Mouse (Mus musculus) liver (tissue): ENCODE measurements around the gene Carmil3.
A peak's percentile ranks its signal among the peaks of the same experiment; 100 is the strongest.

Experiments
- DNase-seq: peaks from one replicate; pipeline ENCODE4 v3.0.0-alpha.2; 2020; ENCODE audit warnings: mixed read lengths

Carmil3 gene

DNA sequence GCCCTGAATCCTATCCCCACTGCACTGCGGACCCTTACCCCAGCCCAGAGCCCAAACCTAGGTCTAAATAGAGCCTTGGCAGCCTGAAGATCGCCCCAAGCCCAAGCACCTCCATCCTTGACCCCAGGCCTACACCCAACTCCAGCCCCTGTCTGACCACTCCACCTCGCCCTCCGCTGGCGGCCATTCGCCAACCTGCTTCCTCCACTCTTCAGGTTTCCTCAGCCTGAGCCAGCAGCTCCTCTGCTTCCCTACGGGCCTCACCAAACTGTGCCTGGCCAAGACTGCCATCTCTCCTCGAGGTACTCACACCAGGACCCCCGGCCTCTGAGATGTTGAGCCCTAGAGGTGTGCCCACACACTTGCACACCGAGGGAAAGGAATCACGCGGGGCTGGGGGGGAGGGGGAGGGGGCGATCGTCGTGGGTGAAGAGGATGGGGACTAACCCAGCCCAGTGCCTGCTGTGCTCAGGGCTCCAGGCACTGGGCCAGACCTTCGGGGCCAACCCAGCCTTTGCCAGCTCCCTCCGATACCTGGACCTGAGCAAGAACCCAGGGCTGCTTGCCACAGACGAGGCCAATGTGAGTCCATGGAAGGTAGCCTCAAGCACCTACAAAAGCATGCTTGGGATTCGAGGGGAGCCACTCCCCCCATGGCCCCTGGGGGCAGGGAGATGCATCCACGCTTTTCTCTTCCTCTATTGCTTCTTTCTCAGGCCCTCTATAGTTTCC is 5.2 kb downstream of the Carmil3 start:
- no peak for DNase-seq

DNA sequence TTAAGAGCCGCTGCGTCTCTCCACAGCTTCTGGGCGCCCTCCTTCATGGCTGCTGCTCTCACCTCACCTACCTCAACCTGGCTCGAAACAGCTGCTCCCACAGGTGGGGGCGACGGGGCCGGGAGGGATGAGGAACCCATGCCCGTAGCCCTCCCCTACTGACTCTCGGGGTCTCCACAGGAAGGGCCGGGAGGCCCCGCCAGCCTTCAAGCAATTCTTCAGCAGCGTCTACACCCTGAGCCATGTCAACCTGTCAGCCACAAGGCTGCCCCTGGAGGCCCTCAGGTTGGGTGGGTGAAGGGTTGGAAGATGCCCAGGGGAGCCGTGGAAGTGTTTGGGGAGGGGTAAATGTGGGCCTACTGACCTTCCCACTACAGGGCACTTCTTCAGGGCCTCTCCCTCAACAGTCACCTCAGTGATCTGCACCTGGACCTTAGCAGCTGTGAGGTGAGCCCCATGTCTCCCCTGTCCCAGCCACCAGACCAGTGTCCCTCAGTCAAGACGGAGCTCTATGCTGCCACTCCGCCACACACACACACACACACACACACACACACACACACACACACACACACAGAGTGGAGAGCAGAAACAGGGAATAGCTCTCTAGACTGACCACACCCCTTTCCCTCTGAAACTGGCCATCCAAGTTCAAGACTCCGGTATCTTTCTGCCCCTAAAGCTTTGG is 6.5 kb downstream of the Carmil3 start:
- no peak for DNase-seq

DNA sequence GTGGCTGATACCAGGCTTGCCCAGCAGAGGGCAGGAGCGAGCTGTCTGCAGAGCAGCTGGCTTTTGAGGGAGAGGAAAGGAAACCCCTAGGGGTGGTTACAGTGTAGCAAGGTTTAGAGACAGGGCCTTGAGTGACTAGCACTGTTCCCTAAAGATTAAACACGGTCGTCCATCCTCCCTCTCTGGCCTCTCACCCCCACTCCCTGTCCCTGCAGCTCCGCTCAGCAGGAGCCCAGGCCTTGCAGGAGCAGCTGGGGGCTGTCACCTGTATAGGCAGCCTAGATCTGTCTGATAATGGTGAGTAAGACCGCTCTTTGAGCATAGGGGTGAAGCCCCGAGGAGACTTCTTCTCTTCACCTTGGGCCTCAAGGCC is 7.0 kb downstream of the Carmil3 start:
- peak; percentile 86 for DNase-seq

DNA sequence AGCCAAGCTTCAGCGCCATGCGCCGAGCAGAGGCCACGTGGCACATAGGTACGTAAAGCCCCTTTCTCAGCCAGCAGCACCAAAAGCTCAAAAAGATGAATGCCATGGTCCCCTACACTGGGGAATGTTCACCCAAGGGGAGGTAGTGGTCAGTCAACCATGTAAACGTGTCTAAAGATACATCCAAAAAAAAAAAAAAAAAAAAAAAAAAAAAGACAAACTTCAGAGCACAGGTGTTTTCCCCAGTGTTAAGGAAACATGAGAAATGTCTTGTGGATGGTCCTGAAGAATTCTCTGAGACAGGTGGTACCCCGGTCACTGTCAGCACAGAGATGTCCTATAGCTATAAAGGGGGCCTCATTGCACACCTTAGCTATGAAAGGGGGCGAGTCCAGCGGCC is 15.2 kb downstream of the Carmil3 start:
- no peak for DNase-seq

DNA sequence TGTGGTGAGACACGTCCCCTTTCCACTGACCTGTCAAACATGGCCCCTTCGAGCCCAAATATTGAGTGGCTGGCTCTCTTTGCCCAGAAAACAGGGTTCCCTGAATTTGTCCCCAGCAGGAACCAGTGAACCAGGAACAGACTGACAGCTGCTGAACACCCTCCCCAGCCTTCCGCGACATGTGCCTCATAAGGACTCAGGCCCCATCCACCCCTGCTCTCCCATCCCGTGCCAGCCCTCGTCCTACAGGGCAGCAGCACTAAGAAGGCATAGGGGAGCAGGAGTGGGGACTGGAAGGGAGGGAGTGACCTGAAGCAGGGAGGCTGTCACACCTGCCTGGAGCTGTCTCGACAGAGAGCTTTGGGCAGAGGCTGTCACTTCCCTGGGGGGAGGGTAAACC is 17.4 kb downstream of the Carmil3 start:
- no peak for DNase-seq

DNA sequence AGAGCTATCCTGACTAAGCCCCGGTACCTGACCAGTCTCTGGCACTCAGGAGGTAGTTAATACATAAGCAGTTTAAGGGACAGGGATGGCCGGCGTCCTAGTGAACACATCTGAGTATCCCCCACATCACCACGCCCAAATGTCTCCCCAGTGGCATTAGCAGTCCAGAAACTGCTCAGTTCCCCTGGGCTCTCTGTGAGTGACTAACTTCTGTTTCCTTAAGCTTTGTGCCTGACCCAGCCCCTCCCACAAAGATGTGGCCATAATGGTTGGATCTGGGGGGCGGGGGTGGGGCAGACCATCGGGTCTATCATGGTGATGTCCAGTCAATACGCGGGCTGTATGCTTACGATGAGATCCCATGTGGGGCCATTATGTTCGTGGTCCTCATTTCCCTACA is 19.1 kb downstream of the Carmil3 start:
- no peak for DNase-seq

DNA sequence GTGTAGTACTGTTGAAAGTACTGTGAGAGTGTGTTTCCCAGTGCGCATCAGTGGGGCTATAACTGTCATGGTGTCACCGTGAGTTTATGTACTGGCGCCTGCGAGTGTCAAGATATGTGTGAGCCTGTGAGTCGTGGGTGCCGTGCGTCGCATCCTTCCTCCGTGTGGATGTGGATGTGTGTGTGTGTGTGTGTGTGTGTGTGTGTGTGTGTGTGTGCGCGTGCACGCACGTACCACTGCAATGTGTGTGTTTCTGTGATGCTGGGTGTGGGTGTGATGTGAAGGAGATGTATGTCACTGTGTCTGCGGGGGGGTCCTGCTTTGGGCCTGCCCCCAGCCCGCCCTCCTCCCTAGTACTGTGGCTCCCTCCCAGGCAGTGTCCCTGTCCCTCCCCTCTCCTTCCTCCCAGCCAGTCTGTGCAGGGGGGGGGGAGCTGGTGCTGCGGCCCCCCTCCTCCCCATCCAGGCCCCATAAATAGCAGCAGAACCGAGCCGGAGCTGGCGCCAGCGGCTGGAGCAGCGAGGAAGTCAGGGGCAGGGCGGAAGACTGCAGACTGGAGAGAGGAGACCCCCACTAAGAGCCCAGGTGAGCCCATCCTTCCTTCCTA is 19.8 kb downstream of the Carmil3 start, which contains the start of gene Cpne6:
Cpne6 (plus strand) TSS at position 321 of the 607 bp plus-strand sequence.
- DNase-seq = no peak

DNA sequence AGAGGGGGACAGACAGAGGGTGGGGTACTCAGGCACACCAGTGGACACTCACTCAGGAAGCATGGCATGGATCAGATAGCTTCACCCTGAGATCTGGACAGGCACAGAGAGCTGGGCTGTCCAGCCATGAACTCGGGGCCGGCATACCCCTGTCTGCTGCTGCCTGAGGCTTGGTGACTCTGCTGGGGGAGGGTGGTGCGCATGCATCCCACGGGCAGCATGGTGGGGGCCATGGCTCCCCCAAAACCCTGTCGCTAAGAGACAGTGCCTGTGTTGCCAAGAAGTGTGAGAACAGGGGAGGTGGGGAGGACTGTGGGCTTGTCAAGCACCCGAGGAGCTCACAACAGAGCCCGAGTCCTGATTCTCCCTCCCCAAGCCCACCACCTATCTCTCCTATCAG is 20.6 kb downstream of the Carmil3 start:
- no peak for DNase-seq

DNA sequence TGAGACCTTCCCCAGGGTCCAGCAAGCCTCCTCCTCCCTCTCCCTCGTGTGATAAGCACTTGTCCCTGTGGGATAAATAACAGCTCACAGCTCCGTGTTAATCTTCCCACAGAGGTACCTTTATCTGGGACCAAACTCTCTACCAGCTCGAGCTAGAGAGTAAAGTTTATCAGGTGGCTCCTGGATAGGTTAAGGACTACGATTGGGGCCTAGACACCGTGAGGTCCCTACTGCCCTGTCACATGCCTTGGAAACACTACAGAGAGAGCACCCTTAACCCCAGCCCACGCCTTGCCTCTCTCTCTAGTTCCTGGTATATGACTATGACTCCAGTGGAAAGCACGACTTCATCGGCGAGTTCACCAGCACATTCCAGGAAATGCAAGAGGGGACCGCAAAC is 23.5 kb downstream of the Carmil3 start:
- no peak for DNase-seq

DNA sequence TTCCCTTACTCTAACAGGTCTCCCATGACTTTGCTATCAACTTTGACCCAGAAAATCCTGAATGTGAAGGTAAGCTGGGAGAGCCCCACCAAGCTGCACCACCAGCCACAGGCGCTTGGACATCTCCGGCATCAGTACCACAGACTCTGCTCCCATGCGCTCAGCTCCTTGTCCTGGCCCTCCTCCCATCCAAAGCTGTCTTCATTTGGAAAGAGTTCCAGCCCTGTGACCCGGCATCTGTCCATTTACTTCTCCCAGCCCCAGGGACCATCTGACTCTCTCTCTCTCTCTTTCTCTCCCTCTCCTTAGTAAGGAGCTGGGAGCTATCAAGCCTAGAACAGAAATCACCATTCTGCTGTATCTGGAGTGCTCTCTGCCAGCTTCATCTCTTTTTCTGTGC is 25.4 kb downstream of the Carmil3 start:
- DNase-seq = no peak

DNA sequence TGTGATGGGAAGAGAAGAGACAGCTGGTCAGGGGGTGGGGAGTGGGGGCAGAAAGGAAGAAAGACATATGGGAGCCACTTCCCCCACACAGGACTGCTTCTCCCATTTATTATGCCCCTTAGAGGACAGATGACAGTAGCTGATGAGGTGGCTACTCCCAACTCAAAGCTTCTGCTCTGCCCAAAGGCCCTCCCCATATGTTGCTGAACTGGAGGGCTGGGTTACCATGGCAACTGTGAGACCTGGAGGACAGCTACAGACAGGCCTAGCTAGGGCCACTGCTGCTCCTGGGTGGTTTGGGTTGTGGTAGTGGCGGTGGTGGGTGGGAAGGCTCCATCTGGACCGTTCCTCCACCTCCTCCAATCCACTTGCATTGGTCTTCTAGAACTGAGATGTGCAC is 28.4 kb downstream of the Carmil3 start:
- DNase-seq = no peak

DNA sequence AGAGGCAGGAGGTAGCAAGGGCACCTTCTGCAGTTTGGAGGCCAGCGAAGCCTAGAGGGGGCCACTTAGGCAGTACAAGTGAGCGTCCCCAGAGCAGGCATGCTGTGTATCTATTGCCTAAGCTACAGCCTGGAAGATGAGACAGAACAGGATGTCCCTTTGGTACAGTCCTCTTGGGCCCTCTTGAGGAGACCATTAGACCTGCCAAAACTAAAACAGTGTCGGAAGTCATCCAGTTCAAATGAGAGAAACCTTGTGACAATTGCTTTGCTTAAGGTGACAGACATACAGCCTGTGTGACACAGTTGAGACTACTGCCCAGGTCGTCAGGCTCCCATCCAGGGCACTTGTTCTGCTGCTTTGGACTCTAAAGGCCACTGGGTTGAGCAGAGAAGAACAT is 29.2 kb downstream of the Carmil3 start:
- DNase-seq = no peak

DNA sequence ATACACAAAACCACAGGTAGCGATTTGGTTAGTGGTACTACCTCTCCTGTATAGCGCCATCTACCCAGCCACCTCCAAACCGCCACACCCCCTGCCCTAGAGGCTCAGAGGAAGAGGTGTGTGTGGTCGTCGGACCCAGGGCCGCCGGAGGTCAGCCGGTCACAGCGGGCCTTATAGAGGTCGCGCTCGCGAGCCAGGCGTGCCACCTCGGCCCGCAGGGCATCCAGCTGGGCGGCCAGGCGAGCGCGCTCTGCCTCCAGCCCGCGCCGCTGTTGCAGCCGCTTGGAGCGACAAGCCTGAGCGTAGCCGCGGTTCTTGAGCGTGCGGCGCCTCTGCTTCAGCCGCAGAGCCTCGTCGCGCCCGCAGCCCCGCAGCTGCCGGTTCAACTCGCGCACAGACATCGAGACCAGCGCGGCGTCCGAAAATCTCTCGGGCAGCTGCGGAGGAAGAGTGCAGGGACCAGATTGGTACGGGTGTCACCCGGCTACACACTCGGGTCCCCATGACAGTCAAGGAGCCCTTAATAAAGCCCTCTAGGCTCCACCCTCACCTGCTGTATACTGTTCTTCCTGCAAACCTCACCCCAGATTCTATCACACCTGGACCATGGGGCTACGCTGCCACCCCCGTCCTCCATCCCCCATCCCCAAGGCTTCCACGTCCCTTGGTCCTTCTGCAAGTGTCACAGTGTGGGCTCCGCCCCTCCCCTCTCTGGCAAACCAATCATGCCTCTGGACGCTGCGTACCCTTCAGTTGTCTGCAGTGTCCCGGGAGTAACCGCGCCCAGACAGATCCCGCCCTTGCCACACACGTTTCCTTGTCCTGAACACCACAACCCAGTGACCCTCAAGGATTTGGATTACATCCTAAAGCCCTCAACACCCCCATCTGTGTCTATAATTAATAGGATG is 30.3 kb downstream of the Carmil3 start:
- no peak for DNase-seq

DNA sequence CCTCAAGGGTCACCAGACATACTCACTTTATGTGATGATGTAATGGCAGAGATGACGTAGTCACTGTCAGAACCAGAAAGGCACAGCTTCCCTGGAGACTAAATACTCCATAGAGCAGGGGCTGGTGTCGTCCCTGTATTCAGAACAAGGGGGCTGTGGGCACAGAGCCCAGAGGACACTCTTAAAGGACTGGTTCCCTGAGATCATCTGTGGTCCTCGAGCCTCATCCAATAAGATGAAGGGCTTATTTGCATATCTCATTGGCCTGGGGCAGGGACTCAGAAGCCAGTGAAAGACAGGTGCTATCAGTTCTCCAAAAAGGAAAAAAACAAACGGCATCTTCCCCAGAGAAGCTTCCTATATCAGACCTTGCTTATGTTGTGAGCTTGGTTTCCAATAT is 33.6 kb downstream of the Carmil3 start:
- no peak for DNase-seq

DNA sequence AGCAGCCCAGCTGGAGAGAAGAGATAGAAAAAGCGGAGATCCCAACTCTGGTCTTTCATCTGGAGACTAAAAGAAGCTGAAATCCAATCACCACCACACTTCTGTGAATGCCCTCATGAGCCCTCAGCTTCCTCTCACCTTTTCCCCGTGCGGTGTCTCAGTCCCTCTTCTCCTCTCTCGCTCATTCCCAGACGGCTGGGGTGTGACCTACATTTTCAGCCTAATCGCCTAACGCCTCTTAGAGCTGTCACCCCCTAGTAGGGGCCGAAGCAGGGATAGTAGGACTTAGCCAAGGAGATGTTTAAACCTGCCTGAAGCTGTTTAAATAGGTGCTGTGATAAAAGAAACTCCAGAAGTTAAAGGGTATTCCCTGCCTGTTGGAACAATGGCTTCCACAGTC is 34.3 kb downstream of the Carmil3 start, which contains the start of gene Nrl:
Nrl (minus strand) TSS at position 197 of the 400 bp plus-strand sequence.
- no peak for DNase-seq

DNA sequence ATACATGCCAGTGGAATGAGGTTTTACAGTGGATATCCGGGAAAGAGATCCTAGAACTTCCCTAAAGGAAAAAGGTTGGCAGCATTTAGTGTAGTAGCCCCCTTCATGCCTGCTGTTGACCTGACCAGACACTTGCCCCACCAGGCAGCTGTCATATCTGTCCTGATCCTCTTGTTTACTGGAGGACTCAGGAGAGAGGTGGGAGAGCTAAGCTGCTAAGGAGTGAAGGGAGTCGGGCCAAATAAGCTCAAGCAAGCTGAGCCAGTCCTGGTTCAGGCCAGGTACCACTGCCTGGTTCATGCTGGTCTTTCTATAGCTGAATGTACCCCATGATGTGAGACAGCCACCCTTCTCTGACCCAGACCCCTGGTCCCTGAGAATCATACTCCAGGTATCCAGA is 36.2 kb downstream of the Carmil3 start:
- no peak for DNase-seq

DNA sequence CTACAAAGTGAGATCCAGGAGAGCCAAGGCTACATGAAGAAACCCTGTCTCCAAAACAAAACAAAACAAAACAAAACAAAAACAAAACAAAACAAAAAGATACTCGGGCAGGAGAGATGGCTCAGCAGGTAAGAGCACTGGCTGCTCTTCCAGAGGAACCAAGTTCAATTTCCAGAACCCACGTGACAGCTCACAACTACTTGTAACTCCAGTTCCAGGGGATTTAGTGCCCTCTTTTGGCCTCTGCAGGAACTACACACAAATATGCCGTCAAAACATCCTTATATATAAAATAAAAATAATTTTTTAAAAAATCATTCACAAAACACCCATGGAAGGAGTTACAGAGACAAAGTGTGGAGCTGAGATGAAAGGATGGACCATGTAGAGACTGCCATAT is 37.5 kb downstream of the Carmil3 start:
- peak; percentile 48 for DNase-seq

DNA sequence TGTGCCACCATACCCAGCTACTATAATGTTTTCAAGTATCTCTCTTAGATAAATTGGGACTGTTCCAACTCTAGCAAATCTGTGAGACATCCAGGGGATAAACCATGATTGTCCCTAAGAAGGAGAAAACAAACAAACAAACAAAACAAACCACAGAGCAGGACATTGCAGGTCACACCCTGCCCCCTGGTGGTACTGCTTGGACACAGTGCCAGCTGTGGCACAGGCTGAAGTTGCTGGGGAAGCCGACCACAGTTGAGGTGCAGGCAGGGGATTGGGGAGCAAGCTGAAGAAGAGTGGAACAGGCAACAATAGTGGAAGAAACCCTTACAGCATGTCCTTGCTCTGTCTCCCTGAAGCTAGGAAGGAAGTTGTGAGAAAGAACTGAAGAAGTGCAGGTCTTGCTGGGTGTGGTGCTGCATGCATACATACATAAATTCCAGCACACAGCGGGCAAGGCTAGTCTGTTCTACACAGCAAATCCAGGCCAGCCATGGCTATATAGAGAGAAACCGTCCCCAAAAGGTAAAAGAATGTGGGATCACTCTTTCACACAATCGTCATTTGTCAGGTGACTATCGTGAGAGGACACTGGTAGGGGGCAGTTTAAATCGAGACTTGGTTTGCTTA is 45.8 kb downstream of the Carmil3 start:
- peak; percentile 65 for DNase-seq

DNA sequence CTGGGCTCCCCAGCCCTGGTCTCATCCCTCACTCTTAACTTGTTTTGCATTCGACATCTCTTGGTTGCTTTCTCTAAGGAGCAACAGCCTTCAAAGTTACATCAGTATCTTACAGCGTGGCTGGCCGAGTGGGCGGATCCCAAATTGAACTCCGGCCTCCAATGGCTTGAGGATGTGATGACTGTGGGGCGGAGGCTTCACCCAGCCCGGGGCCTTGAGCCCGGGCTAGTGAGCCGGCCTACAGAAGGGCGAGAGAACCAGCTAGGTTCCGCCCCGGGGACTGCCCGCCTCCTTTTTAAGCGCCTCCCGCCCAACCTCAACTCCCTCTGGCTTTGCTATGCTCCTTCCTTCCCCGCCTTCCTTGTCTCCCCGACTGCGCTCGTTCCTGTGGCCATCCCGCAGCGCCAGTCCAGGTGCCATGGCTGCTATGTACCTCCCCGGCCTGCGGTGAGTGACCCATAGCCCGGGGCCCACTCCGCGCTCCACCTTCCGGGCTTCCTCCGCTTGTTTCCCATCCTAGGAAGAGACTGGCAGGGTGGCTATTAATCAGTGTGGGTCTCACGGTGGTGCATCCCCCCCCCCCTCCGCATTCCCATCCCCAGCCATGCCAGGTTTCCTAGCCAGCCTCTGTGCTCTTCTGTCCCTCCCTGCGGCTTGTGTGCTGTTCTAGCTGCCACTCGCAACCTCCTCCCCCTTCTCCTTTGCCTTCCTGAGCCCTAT is 49.8 kb downstream of the Carmil3 start, which contains the start of gene Pck2:
Pck2 (plus strand) TSS at position 200 of the 720 bp plus-strand sequence.
- DNase-seq = peak; percentile 96

DNA sequence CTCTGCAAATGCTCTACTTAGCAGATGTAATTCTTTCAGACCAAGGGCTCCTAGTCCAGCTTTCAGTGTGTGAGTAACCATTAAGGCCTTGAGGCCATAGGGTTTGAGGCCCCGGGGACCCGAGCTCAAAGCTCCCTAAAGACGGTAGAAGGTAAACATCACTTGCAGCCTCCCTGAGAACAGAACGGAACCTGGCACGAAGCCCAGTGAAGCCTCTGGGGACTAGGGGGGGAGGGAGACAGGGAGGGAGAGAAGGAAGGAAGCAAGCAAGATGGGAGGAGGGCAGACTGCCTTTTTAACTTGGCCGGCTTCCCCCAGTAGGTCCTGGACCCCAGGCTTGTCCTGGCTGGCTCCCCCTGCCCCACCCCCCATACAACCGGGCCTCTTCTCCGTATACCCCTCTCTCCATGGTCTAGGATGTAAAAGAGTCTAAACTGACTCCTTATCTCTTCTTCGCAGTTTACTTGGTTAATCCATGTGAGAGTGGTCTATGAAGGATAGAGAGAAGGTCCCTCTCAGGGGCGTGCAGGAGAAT is 50.4 kb downstream of the Carmil3 start:
- DNase-seq = peak; percentile 72

DNA sequence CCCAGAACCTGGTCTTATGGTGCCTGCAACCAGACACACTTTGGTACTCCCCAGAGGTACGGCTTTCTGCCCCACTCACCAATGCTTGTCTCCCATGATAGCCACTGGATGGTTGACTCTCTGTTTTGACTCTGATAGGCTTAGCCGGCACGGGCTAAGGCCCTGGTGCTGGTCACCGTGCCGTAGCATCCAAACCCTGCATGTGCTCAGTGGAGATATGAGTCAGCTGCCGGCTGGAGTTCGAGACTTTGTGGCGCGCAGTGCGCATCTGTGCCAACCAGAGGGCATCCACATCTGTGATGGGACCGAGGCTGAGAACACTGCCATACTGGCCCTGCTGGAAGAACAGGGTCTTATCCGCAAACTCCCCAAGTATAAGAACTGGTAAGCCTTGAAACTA is 51.8 kb downstream of the Carmil3 start:
- peak; percentile 26 for DNase-seq
